Mouse (Mus musculus) adrenal gland, postnatal 4 days (tissue): ENCODE results near the gene Erich2. TPM values are rescaled to one million over a fixed set of nuclear protein-coding genes. Genes with fewer than 3 reads are reported as not detected.
A peak's percentile ranks its signal among the peaks of the same experiment; 100 is the strongest.

Experiments used
- DNase-seq, 2 experiments: peaks; one replicate each; pipeline ENCODE4 v3.0.0; 2021 to 2022; ENCODE audit warnings: low spot score in 2 of 2, mixed read lengths in 2 of 2
- total RNA-seq, 2 experiments: library from RNA; stranded (reverse); gene quantifications; 2 replicates each; pipeline ENCODE4 v1.2.3; 2021

Erich2 gene
- total RNA-seq, 2 experiments from 2014 or later = 0.28 to 0.76 TPM

- no peak for DNase-seq
Observed at GRCm38 (mm10) chr2:70562011-70562491, 53.4 kb downstream of the Erich2 start.

GRCm38 (mm10) chr2:70562611-70562980 lies 54.0 kb downstream of the Erich2 start:
- no peak for DNase-seq

GRCm38 (mm10) chr2:70562981-70563671 lies 54.5 kb downstream of the Erich2 start:
- no peak for DNase-seq

- DNase-seq = no peak
Observed at GRCm38 (mm10) chr2:70563721-70564645, 55.4 kb downstream of the Erich2 start.

- DNase-seq = no peak
Observed at GRCm38 (mm10) chr2:70564646-70565315, 56.2 kb downstream of the Erich2 start.

- DNase-seq = no peak
Observed at GRCm38 (mm10) chr2:70565651-70566602, 57.3 kb downstream of the Erich2 start.

- DNase-seq = no peak
Observed at GRCm38 (mm10) chr2:70566603-70566981, 58.0 kb downstream of the Erich2 start.

GRCm38 (mm10) chr2:70567071-70567681 lies 58.6 kb downstream of the Erich2 start:
- peak in 1 of 2 experiments; percentile 24 for DNase-seq

GRCm38 (mm10) chr2:70567682-70568077 lies 59.1 kb downstream of the Erich2 start:
- no peak for DNase-seq

GRCm38 (mm10) chr2:70568198-70568941 lies 59.8 kb downstream of the Erich2 start:
- no peak for DNase-seq

- no peak for DNase-seq
Observed at GRCm38 (mm10) chr2:70571698-70572097, 63.1 kb downstream of the Erich2 start.

GRCm38 (mm10) chr2:70572251-70572650 lies 63.6 kb downstream of the Erich2 start:
- no peak for DNase-seq

GRCm38 (mm10) chr2:70573544-70574210 lies 65.1 kb downstream of the Erich2 start:
- no peak for DNase-seq

- no peak for DNase-seq
Observed at GRCm38 (mm10) chr2:70588200-70588599, 79.6 kb downstream of the Erich2 start.

Other genes starting within 250 kb of the Erich2 start
- gene Sp5, start 33.9 kb upstream of the Erich2 start, total RNA-seq = 1 to 10 TPM; 3.2 to 3.4 TPM
- 1 to 10 TPM; 2.1 to 2.6 TPM for gene Gad1, start 44.3 kb downstream of the Erich2 start, total RNA-seq
- gene Gorasp2, start 152.8 kb downstream of the Erich2 start, total RNA-seq = 100 to 1,000 TPM; 106 to 110 TPM
- gene Gm26558, start 153.3 kb downstream of the Erich2 start, total RNA-seq = under 1 TPM in 1 of 2 experiments, not detected in 1; 0.48 TPM